Mouse (Mus musculus) midbrain, embryonic 13.5 days (tissue): Measurements from ENCODE around the gene Fam129c. TPM values are rescaled to one million over a fixed set of nuclear protein-coding genes. Genes with fewer than 3 reads are reported as not detected.
A peak's percentile ranks its signal among the peaks of the same experiment; 100 is the strongest.

Experiments
- ATAC-seq: fragments of 200-750 bp; cut with Nextera tagmentation; 2 replicates; pipeline ENCODE4 v1.8.0; 2017; ENCODE audit warnings: mild to moderate bottlenecking, moderate TSS enrichment, moderate library complexity
- H3K27ac ChIP-seq: fragments of 300-500 bp; sonication (generic); 2 replicates; pipeline ENCODE4 v1.5.1; 2015; ENCODE audit warnings: inconsistent platforms, mild to moderate bottlenecking, moderate library complexity
- H3K27me3 ChIP-seq: fragments of 300-500 bp; sonication (generic); 2 replicates; pipeline ENCODE4 v1.6.1; 2015; ENCODE audit warnings: mild to moderate bottlenecking, inconsistent platforms
- H3K36me3 ChIP-seq: fragments of 300-500 bp; sonication (generic); 2 replicates; pipeline ENCODE4 v1.6.1; 2015; ENCODE audit warnings: mild to moderate bottlenecking, inconsistent platforms
- H3K4me1 ChIP-seq: fragments of 300-500 bp; sonication (generic); replicated peaks from 2 replicates; pipeline ENCODE4 v1.6.1; 2015; ENCODE audit warnings: inconsistent platforms
- H3K4me2 ChIP-seq: fragments of 300-500 bp; sonication (generic); replicated peaks from 2 replicates; pipeline ENCODE4 v1.6.1; 2015; ENCODE audit warnings: moderate library complexity, mild to moderate bottlenecking, inconsistent platforms
- H3K4me3 ChIP-seq: fragments of 300-500 bp; sonication (generic); replicated peaks from 2 replicates; pipeline ENCODE4 v1.5.1; 2015; ENCODE audit warnings: mild to moderate bottlenecking, inconsistent platforms
- H3K9ac ChIP-seq: fragments of 300-500 bp; sonication (generic); replicated peaks from 2 replicates; pipeline ENCODE4 v1.6.1; 2015; ENCODE audit warnings: mild to moderate bottlenecking, inconsistent platforms
- H3K9me3 ChIP-seq: fragments of 300-500 bp; sonication (generic); 2 replicates; pipeline ENCODE4 v1.6.1; 2016; ENCODE audit warnings: mild to moderate bottlenecking, inconsistent platforms
- WGBS: fragments of 180-500 bp; shearing (Covaris S2); methylation state at CpG from one replicate; pipeline ENCODE4 v1.1.7; 2015; 5-methylcytosine and 5-hydroxymethylcytosine counted together
- polyA plus RNA-seq: library from polyadenylated mRNA; unstranded; fragments of >200 nt; fragmentation: Nextera tagmentation; extraction: Ambion mirVana; gene quantifications from 2 replicates; pipeline ENCODE4 v1.2.1, GENCODE M21; 2015

The Fam129c gene
- polyA plus RNA-seq = 4.4 and 7.5 TPM in 2 replicates

- 83% methylated on average over 3 of the region's 3 CpGs for WGBS
- ATAC-seq = no peak
- Histone ChIP-seq H3K9me3 (no peaks in the 10 kb centered on the region), H3K4me1 (peaks cover 34% of the 10 kb centered on the region), H3K36me3 (peaks cover 20% of the 10 kb centered on the region), H3K9ac (no peak within 1 kb of the TSS), H3K4me2 (no peak within 1 kb of the TSS), H3K27ac (no peak within 1 kb of the TSS), H3K27me3 (peaks cover 30% of the 10 kb centered on the region), H3K4me3 (no peak within 1 kb of the TSS)
Observed at GRCm38 (mm10) chr8:71597451-71597850, at the start of gene Fam129c. TSS of gene Fam129c (plus strand) at chr8:71597648.

DNA sequence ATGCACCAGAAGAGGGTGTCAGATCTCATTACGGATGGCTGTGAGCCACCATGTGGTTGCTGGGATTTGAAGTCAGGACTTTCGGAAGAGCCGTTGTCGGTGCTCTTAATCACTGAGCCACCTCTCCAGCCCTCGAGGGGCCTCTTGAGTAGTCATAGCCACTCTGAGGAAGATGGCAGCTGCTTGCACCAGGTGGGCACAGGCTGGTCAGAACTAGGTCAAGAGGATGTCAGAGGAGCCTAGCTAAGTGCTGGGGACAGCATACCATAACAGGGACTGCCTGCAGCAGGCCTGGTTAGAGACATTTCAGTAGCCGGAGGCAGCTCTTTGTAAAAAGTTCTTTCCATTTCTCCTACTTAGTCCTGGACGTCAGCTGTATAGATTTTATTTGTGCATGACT, 46.7 kb upstream of the Fam129c start:
- no peak overlapping the region for H3K4me3 ChIP-seq
- peaks cover 6% of the 10 kb centered on the region for H3K27me3 ChIP-seq
- H3K27ac ChIP-seq = no peak overlapping the region
- H3K36me3 ChIP-seq = peaks cover 27% of the 10 kb centered on the region
- H3K4me2 ChIP-seq = no peak overlapping the region
- H3K9me3 ChIP-seq = no peaks in the 10 kb centered on the region
- no peak overlapping the region for H3K9ac ChIP-seq
- H3K4me1 ChIP-seq = no peaks in the 10 kb centered on the region
- no peak for ATAC-seq
- WGBS = 67% methylated on average over 7 of the region's 7 CpGs

GRCm38 (mm10) chr8:71552770-71553169, 44.7 kb upstream of the Fam129c start:
- Histone ChIP-seq H3K27ac (no peak overlapping the region), H3K9ac (no peak overlapping the region), H3K36me3 (peaks cover 10% of the 10 kb centered on the region), H3K4me3 (no peak overlapping the region), H3K9me3 (no peaks in the 10 kb centered on the region), H3K4me1 (no peaks in the 10 kb centered on the region), H3K27me3 (peaks cover 26% of the 10 kb centered on the region), H3K4me2 (no peak overlapping the region)
- ATAC-seq = no peak
- WGBS = 78% methylated on average over 6 of the region's 6 CpGs

- Histone ChIP-seq H3K27me3 (peaks cover 38% of the 10 kb centered on the region), H3K9ac (no peak overlapping the region), H3K27ac (no peak overlapping the region), H3K4me1 (peaks cover 7% of the 10 kb centered on the region), H3K4me3 (no peak overlapping the region), H3K36me3 (no peaks in the 10 kb centered on the region; the same call in 1 of the 2 replicates), H3K9me3 (no peaks in the 10 kb centered on the region), H3K4me2 (no peak overlapping the region)
- 74% methylated on average over 6 of the region's 6 CpGs for WGBS
- no peak for ATAC-seq
Observed at GRCm38 (mm10) chr8:71554001-71554400, 43.4 kb upstream of the Fam129c start.

DNA sequence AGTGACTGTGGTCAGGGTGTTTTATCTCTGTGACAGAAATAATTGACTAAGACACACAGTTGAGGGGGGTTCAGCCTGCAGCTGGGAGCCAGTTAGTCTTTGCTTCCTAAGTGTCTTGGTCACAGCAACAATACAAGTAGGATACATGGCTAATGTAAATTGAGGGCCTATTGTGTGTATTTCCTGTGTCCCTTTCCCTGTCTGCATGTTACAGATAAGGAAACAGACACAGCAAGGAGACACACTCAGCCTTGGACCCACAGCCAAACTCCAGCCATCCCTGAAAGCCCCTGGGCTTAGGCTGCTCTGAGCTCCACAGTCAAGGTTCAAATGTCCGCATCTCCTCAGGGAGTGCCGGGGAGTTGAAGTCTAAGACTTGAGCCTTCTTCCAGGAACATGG, 42.8 kb upstream of the Fam129c start:
- ATAC-seq = no peak
- no peak overlapping the region for H3K4me2 ChIP-seq
- H3K9ac ChIP-seq = no peak overlapping the region
- H3K4me1 ChIP-seq = peaks cover 7% of the 10 kb centered on the region
- H3K36me3 ChIP-seq = no peaks in the 10 kb centered on the region
- H3K27ac ChIP-seq = no peak overlapping the region
- WGBS = 89% methylated on average over 2 of the region's 2 CpGs
- H3K27me3 ChIP-seq = peaks cover 45% of the 10 kb centered on the region
- H3K4me3 ChIP-seq = no peak overlapping the region
- H3K9me3 ChIP-seq = no peaks in the 10 kb centered on the region

- WGBS = 4% methylated on average over 70 of the region's 70 CpGs
- ATAC-seq = no peak
- H3K36me3 ChIP-seq = no peaks in the 10 kb centered on the region
Observed at GRCm38 (mm10) chr8:71558071-71558957, 39.1 kb upstream of the Fam129c start, which contains the start of gene Tmem221. TSS of gene Tmem221 (minus strand) at chr8:71558871.

GRCm38 (mm10) chr8:71558958-71559690, 38.3 kb upstream of the Fam129c start:
- H3K27ac ChIP-seq = no peak overlapping the region
- peaks cover 3% of the 10 kb centered on the region; the same call in 1 of the 2 replicates for H3K9me3 ChIP-seq
- H3K4me3 ChIP-seq = peak overlapping the region; percentile 23
- H3K4me1 ChIP-seq = peaks cover 14% of the 10 kb centered on the region
- H3K36me3 ChIP-seq = no peaks in the 10 kb centered on the region
- 2% methylated on average over 24 of the region's 24 CpGs for WGBS
- H3K27me3 ChIP-seq = peaks cover 87% of the 10 kb centered on the region
- no peak overlapping the region for H3K9ac ChIP-seq
- ATAC-seq = no peak
- H3K4me2 ChIP-seq = peak overlapping the region; percentile 39

More at GRCm38 (mm10) chr8:71558071-71558957, 39.1 kb upstream of the Fam129c start, which contains the start of gene Tmem221:
- H3K4me3 ChIP-seq = peak within 1 kb of the TSS; percentile 23
- no peak within 1 kb of the TSS for H3K27ac ChIP-seq
- H3K4me2 ChIP-seq = peak within 1 kb of the TSS; percentile 39
- no peaks in the 10 kb centered on the region for H3K9me3 ChIP-seq
- peaks cover 81% of the 10 kb centered on the region for H3K27me3 ChIP-seq
- peaks cover 14% of the 10 kb centered on the region for H3K4me1 ChIP-seq
- no peak within 1 kb of the TSS for H3K9ac ChIP-seq

- peaks cover 14% of the 10 kb centered on the region for H3K4me1 ChIP-seq
- 80% methylated on average over 3 of the region's 3 CpGs for WGBS
- no peak for ATAC-seq
Observed at GRCm38 (mm10) chr8:71560071-71560470, 37.4 kb upstream of the Fam129c start.

GRCm38 (mm10) chr8:71560765-71561164, 36.7 kb upstream of the Fam129c start:
- no peak for ATAC-seq
- Histone ChIP-seq H3K27ac (no peak overlapping the region), H3K9ac (no peak overlapping the region), H3K9me3 (peaks cover 4% of the 10 kb centered on the region; the same call in 1 of the 2 replicates), H3K27me3 (peaks cover 82% of the 10 kb centered on the region), H3K36me3 (no peaks in the 10 kb centered on the region), H3K4me2 (no peak overlapping the region), H3K4me1 (peaks cover 14% of the 10 kb centered on the region), H3K4me3 (no peak overlapping the region)
- WGBS = 87% methylated on average over 5 of the region's 5 CpGs

More at GRCm38 (mm10) chr8:71560071-71560470, 37.4 kb upstream of the Fam129c start:
- H3K4me3 ChIP-seq = no peak overlapping the region
- H3K9ac ChIP-seq = no peak overlapping the region
- H3K4me2 ChIP-seq = no peak overlapping the region
- H3K36me3 ChIP-seq = no peaks in the 10 kb centered on the region
- peaks cover 88% of the 10 kb centered on the region for H3K27me3 ChIP-seq
- peaks cover 4% of the 10 kb centered on the region; the same call in 1 of the 2 replicates for H3K9me3 ChIP-seq
- H3K27ac ChIP-seq = no peak overlapping the region

- Histone ChIP-seq H3K27ac (no peak overlapping the region), H3K27me3 (peaks cover 76% of the 10 kb centered on the region), H3K4me2 (no peak overlapping the region), H3K4me3 (no peak overlapping the region), H3K36me3 (no peaks in the 10 kb centered on the region), H3K4me1 (peaks cover 14% of the 10 kb centered on the region), H3K9me3 (peaks cover 4% of the 10 kb centered on the region; the same call in 1 of the 2 replicates), H3K9ac (no peak overlapping the region)
- 4% methylated on average over 15 of the region's 15 CpGs for WGBS
- no peak for ATAC-seq
Observed at GRCm38 (mm10) chr8:71561401-71561800, 36.0 kb upstream of the Fam129c start.

DNA sequence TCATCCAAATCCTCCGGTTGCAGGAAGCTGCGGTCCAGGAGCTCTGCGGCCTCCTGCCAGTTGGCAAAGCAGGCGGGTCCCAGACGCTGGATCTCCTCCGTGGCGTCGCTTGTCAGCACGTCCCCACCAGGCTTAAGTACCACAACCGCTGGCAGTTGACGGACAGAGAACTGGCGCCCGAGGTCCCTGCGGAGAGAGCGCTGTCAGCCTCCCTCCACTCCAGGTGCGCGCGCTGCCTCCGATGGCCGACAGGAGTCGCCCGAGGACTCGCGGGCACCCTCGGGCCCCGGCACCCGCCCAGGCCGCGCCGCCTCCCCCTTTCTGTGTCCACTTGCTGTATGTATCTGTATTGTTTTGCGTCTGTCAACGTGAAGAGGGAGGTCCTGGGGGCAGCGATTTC, 34.7 kb upstream of the Fam129c start:
- Histone ChIP-seq H3K4me2 (peak overlapping the region; percentile 43), H3K27me3 (peaks cover 70% of the 10 kb centered on the region), H3K9ac (no peak overlapping the region; the same call in 1 of the 2 replicates), H3K27ac (no peak overlapping the region), H3K4me3 (peak overlapping the region; percentile 28), H3K36me3 (no peaks in the 10 kb centered on the region), H3K9me3 (peaks cover 4% of the 10 kb centered on the region; the same call in 1 of the 2 replicates), H3K4me1 (peaks cover 14% of the 10 kb centered on the region)
- 2% methylated on average over 33 of the region's 33 CpGs for WGBS
- ATAC-seq = peak; percentile 67

DNA sequence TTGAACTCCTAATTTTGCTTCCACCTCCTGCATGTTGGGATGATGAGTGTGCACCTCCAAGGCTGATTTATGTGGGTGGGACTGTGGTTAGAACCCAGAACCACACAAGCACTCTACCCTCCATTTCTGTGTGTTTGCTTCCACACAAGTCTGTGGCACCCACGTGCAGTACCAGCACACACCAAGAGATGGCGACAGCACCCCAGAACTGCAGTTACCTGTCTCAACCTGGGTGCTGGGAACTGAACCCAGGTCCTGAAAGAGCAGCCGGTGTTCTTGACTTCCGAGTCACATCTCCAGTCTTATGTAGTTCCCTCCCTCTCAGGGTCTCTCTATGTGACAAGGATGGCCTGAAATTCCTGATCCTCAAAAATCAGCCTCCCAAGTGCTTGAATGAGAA, 33.5 kb upstream of the Fam129c start:
- Histone ChIP-seq H3K27me3 (peaks cover 69% of the 10 kb centered on the region), H3K4me2 (no peak overlapping the region), H3K4me1 (peaks cover 13% of the 10 kb centered on the region), H3K9ac (no peak overlapping the region), H3K9me3 (peaks cover 4% of the 10 kb centered on the region; the same call in 1 of the 2 replicates), H3K36me3 (no peaks in the 10 kb centered on the region), H3K27ac (no peak overlapping the region), H3K4me3 (no peak overlapping the region)
- no peak for ATAC-seq
- WGBS = 90% methylated on average over 4 of the region's 4 CpGs
